Mouse (Mus musculus) heart, embryonic 15.5 days (tissue): ENCODE data around the gene Rnd3. TPM values are rescaled to one million over a fixed set of nuclear protein-coding genes. Genes with fewer than 3 reads are reported as not detected.

Source experiments
- ATAC-seq: fragments of 200-750 bp; cut with Nextera tagmentation; replicated peaks from 2 replicates; pipeline ENCODE4 v1.8.0; 2017; ENCODE audit warnings: low read depth, moderate TSS enrichment; ENCODE audit not compliant: insufficient number of reproducible peaks, insufficient read depth, low FRiP score
- H3K27ac ChIP-seq: fragments of 300-500 bp; sonication (generic); 2 replicates; pipeline ENCODE4 v1.5.1; 2015; ENCODE audit warnings: mild to moderate bottlenecking, inconsistent platforms
- H3K27me3 ChIP-seq: fragments of 300-500 bp; sonication (generic); 2 replicates; pipeline ENCODE4 v1.6.1; 2015; ENCODE audit warnings: inconsistent platforms
- H3K36me3 ChIP-seq: fragments of 300-500 bp; sonication (generic); 2 replicates; pipeline ENCODE4 v1.6.1; 2015; ENCODE audit warnings: mild to moderate bottlenecking, inconsistent platforms
- H3K4me1 ChIP-seq: fragments of 300-500 bp; sonication (generic); replicated peaks from 2 replicates; pipeline ENCODE4 v1.6.1; 2015; ENCODE audit warnings: inconsistent platforms
- H3K4me2 ChIP-seq: fragments of 300-500 bp; sonication (generic); 2 replicates; pipeline ENCODE4 v1.6.1; 2015; ENCODE audit warnings: inconsistent platforms, mild to moderate bottlenecking, moderate library complexity
- H3K4me3 ChIP-seq: fragments of 300-500 bp; sonication (generic); 2 replicates; pipeline ENCODE4 v1.5.1; 2015; ENCODE audit warnings: mild to moderate bottlenecking, inconsistent platforms
- H3K9ac ChIP-seq: fragments of 300-500 bp; sonication (generic); 2 replicates; pipeline ENCODE4 v1.6.1; 2015; ENCODE audit warnings: mild to moderate bottlenecking, inconsistent platforms
- H3K9me3 ChIP-seq: fragments of 300-500 bp; sonication (generic); replicated peaks from 2 replicates; pipeline ENCODE4 v1.6.1; 2016; ENCODE audit warnings: inconsistent platforms
- WGBS: fragments of 180-500 bp; shearing (Covaris S2); methylation state at CpG from one replicate; pipeline ENCODE4 v1.1.7; 2015; ENCODE audit warnings: mixed read lengths; 5-methylcytosine and 5-hydroxymethylcytosine counted together
- polyA plus RNA-seq: library from polyadenylated mRNA; unstranded; fragments of >200 nt; fragmentation: Nextera tagmentation; extraction: Ambion mirVana; gene quantifications from 2 replicates; pipeline ENCODE4 v1.2.1, GENCODE M21; 2015

The Rnd3 gene
- polyA plus RNA-seq, 1 experiment from 2014 or later = 27.2 TPM

- Histone ChIP-seq H3K9ac (peak overlapping the region; percentile 84), H3K4me3 (peak overlapping the region; percentile 80), H3K4me2 (peak overlapping the region; percentile 77), H3K27ac (peak overlapping the region; percentile 96), H3K36me3 (no peaks in the 10 kb centered on the region), H3K4me1 (peaks cover 35% of the 10 kb centered on the region), H3K9me3 (no peaks in the 10 kb centered on the region), H3K27me3 (peaks cover 6% of the 10 kb centered on the region; the same call in 1 of the 2 replicates)
- WGBS = under 1% methylated on average over 18 of the region's 18 CpGs
- peak; percentile 67 for ATAC-seq
Measured at GRCm38 (mm10) chr2:51146871-51147317, 2.0 kb downstream of the Rnd3 start.

DNA sequence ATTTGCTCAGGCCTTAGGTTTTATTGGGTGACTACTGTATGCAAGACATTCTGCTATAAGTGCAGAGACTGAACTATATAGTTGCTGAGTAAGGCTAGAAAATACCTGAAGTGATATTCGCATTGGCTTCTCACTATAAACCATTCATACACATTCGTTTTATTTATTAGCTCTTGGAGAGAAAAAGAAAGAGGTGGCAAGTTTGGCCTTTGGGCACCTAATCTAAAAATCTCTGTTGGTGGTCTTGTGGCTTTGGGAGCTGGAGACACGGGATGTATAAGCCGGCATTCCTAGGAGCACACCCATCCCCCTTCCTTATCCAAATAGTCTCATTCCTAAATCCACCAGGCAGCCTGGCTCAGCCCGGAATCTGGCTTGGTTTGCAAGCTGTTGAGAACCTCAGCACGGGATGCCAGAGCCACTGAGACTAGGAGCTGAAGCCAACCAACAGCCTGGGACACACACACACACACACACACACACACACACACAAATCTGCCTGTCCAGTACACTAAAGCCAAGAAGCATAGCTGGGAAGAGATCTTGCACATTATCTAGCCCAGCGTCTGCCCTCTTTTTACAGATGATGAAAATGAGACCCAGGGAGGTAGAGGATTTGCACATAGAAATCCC lies 3.0 kb downstream of the Rnd3 start:
- H3K9me3 ChIP-seq = no peaks in the 10 kb centered on the region
- H3K4me3 ChIP-seq = peak overlapping the region; percentile 80
- peak overlapping the region; percentile 77 for H3K4me2 ChIP-seq
- H3K36me3 ChIP-seq = no peaks in the 10 kb centered on the region
- H3K9ac ChIP-seq = peak overlapping the region; percentile 84; the same call in 1 of the 2 replicates
- H3K4me1 ChIP-seq = peaks cover 44% of the 10 kb centered on the region
- ATAC-seq = no peak
- 14% methylated on average over 7 of the region's 7 CpGs for WGBS
- peaks cover 6% of the 10 kb centered on the region; the same call in 1 of the 2 replicates for H3K27me3 ChIP-seq
- H3K27ac ChIP-seq = peak overlapping the region; percentile 96

DNA sequence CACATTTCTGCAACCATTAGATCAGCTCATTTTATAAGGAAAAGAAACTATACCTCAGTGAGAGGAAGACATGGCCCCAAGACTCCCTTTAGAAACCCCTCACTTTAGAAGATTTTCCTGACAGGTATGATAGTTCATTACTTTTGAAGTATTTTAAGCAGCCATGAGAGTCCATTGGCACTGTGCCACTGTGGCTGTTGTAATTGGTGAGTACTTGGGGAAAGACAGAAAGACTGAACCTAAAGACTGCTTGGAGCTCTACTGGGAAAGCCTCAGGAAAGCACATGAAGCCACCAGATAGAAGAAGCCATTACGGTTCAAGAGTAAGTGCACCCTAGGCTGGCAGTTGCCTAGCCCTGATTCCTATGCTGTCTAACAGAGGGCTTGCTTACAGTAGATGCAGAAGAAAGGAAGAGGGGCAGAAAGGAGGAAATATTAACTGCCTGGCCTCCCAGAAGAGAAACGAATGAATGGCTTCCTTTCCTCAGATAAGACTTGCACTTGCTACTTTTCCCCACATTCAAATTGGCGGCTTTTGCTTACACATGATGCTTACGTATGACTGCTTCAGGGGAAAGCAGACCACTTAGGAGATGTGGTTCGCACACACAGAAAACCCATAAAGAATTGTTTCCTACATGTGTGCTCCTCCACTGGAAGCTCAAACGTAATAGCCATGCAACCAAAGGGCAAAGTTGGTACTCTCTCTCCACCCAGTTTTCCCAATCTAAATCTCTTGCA lies 4.4 kb downstream of the Rnd3 start:
- H3K27ac ChIP-seq = peak overlapping the region; percentile 36
- H3K36me3 ChIP-seq = no peaks in the 10 kb centered on the region
- H3K27me3 ChIP-seq = no peaks in the 10 kb centered on the region
- peak overlapping the region; percentile 38 for H3K4me2 ChIP-seq
- no peak for ATAC-seq
- H3K4me3 ChIP-seq = peak overlapping the region; percentile 0; the same call in 1 of the 2 replicates
- no peaks in the 10 kb centered on the region for H3K9me3 ChIP-seq
- H3K9ac ChIP-seq = no peak overlapping the region
- peaks cover 55% of the 10 kb centered on the region for H3K4me1 ChIP-seq
- 53% methylated on average over 6 of the region's 6 CpGs for WGBS

DNA sequence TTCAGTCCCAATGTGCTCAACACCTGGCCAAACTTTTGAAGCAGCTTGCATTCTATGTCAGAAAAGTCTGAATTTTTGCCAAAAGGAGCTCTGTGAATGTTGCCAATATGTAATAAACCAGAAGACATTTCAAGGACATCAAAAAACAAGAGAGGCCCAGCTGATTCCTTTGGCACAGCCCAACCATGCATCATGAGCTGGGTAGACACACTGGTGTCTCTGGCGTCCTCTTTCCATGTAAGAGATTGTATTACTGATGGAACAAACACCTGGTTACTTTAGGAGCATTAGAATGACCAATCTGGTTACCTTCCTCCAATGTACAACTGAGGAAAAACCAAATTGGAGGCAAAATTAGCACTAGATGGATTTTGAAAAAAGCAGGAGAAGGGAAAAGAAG lies 6.5 kb downstream of the Rnd3 start:
- no peaks in the 10 kb centered on the region for H3K9me3 ChIP-seq
- no peak overlapping the region for H3K4me3 ChIP-seq
- no peak overlapping the region for H3K27ac ChIP-seq
- no peaks in the 10 kb centered on the region for H3K27me3 ChIP-seq
- ATAC-seq = no peak
- H3K36me3 ChIP-seq = no peaks in the 10 kb centered on the region
- H3K4me2 ChIP-seq = 0 out of 2 replicates have a peak overlapping the region, but pooled peaks have one; percentile 49
- no peak overlapping the region for H3K9ac ChIP-seq
- 33% methylated on average over 1 of the region's 1 CpGs for WGBS
- H3K4me1 ChIP-seq = peaks cover 70% of the 10 kb centered on the region

DNA sequence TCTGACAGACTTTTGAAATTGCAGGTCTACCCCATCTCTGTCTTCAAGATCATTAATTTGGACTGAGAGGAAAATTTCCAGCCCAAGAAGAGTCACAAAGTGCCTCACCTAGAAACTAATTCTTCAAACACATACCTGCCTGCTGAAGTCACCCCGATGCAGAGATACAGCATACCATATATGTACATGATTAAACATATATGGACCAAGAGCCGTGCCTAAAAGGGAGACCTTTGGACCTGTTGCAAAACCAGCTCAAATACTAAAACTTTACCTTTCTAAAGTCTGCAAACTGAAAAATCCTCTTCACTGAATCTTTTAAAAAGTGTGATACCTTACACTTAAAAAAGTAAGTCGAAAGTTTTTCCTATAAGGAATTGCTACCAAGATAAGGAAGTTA lies 7.6 kb downstream of the Rnd3 start:
- 37% methylated on average over 3 of the region's 3 CpGs for WGBS
- no peak for ATAC-seq
- H3K36me3 ChIP-seq = peaks cover 6% of the 10 kb centered on the region; the same call in 1 of the 2 replicates
- H3K4me3 ChIP-seq = 0 out of 2 replicates have a peak overlapping the region, but pooled peaks have one; percentile 12
- peak overlapping the region; percentile 44 for H3K27ac ChIP-seq
- peaks cover 70% of the 10 kb centered on the region for H3K4me1 ChIP-seq
- H3K4me2 ChIP-seq = peak overlapping the region; percentile 49
- H3K9me3 ChIP-seq = no peaks in the 10 kb centered on the region
- H3K9ac ChIP-seq = 0 out of 2 replicates have a peak overlapping the region, but pooled peaks have one; percentile 1
- no peaks in the 10 kb centered on the region for H3K27me3 ChIP-seq

- H3K27me3 ChIP-seq = no peaks in the 10 kb centered on the region
- H3K4me1 ChIP-seq = peaks cover 65% of the 10 kb centered on the region
- H3K36me3 ChIP-seq = peaks cover 14% of the 10 kb centered on the region
- no peaks in the 10 kb centered on the region for H3K9me3 ChIP-seq
- peak overlapping the region; percentile 1; the same call in 1 of the 2 replicates for H3K9ac ChIP-seq
- H3K4me2 ChIP-seq = peak overlapping the region; percentile 49
- H3K27ac ChIP-seq = peak overlapping the region; percentile 44
- WGBS = 12% methylated on average over 8 of the region's 8 CpGs
- peak; percentile 63; the same call in 1 of the 2 replicates for ATAC-seq
- peak overlapping the region; percentile 12 for H3K4me3 ChIP-seq
Measured at GRCm38 (mm10) chr2:51140486-51140885, 8.4 kb downstream of the Rnd3 start.

DNA sequence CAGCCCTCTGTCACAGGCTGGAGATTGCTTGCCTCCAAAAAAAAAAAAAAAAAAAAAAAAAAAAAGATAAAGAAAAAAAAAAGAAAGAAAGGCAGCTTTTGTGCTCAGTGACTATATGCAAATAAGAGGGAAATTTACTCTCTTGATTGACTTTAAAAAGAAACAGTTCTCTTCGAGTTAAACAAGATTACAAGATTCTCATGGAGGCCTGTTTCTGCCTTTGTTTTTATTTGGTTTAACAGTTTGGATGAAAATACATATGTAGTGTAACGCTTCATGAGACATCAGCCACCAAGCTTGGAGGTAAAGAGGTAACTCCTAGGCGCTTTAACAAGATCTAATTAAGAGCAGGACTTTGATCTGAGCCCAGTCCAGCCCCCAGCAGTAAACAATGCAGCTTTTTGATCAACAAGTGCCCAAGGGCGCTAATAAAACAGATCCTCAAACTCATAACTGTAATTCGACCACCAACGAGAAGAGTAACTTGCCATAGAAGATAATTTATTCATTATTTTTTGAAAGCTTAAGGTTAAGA lies 8.9 kb downstream of the Rnd3 start:
- no peaks in the 10 kb centered on the region for H3K9me3 ChIP-seq
- peak overlapping the region; percentile 67 for H3K27ac ChIP-seq
- H3K4me1 ChIP-seq = peaks cover 62% of the 10 kb centered on the region
- no peaks in the 10 kb centered on the region for H3K27me3 ChIP-seq
- H3K4me2 ChIP-seq = peak overlapping the region; percentile 49
- H3K4me3 ChIP-seq = no peak overlapping the region
- H3K36me3 ChIP-seq = peaks cover 17% of the 10 kb centered on the region
- 26% methylated on average over 6 of the region's 6 CpGs for WGBS
- no peak for ATAC-seq
- H3K9ac ChIP-seq = no peak overlapping the region

GRCm38 (mm10) chr2:51139218-51139911 lies 9.5 kb downstream of the Rnd3 start:
- Histone ChIP-seq H3K27ac (peak overlapping the region; percentile 67), H3K4me1 (peaks cover 56% of the 10 kb centered on the region), H3K9me3 (no peaks in the 10 kb centered on the region), H3K27me3 (no peaks in the 10 kb centered on the region), H3K9ac (no peak overlapping the region), H3K4me3 (no peak overlapping the region), H3K4me2 (no peak overlapping the region), H3K36me3 (peaks cover 23% of the 10 kb centered on the region)
- ATAC-seq = no peak; the same call in 1 of the 2 replicates
- WGBS = 27% methylated on average over 5 of the region's 5 CpGs

- no peaks in the 10 kb centered on the region for H3K27me3 ChIP-seq
- H3K9me3 ChIP-seq = no peaks in the 10 kb centered on the region
- no peak for ATAC-seq
- peaks cover 43% of the 10 kb centered on the region for H3K4me1 ChIP-seq
- no peak overlapping the region for H3K27ac ChIP-seq
- H3K36me3 ChIP-seq = peaks cover 39% of the 10 kb centered on the region
- no peak overlapping the region for H3K9ac ChIP-seq
- H3K4me3 ChIP-seq = no peak overlapping the region
- WGBS = 53% methylated on average over 4 of the region's 4 CpGs
- no peak overlapping the region for H3K4me2 ChIP-seq
Measured at GRCm38 (mm10) chr2:51137726-51138125, 11.2 kb downstream of the Rnd3 start.

- Histone ChIP-seq H3K9me3 (no peaks in the 10 kb centered on the region), H3K27me3 (no peaks in the 10 kb centered on the region), H3K27ac (no peak overlapping the region), H3K4me1 (no peaks in the 10 kb centered on the region), H3K4me3 (no peak overlapping the region), H3K36me3 (peaks cover 66% of the 10 kb centered on the region), H3K9ac (no peak overlapping the region), H3K4me2 (no peak overlapping the region)
- ATAC-seq = no peak
- 93% methylated on average over 20 of the region's 20 CpGs for WGBS
Measured at GRCm38 (mm10) chr2:51132181-51132580, 16.7 kb downstream of the Rnd3 start.

DNA sequence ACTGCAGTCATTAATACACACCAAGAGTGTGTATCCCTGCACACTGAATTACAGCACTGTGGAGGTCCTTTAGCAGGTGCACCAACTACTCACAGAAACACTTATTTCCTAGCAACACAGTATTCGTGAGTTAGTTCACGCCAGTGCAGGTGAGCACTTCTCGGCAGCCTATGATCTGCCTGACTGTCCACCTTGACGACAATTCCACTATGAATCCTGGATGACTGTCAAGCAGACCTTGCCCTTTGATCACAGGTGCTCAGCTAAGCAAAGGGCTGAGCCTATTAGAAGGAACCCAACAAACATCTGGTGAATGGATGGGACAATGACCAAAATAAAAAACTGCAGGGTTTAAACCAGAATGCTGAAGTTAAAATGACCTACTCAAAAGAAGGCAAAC lies 20.8 kb downstream of the Rnd3 start:
- 78% methylated on average over 4 of the region's 4 CpGs for WGBS
- no peak for ATAC-seq

More for the DNA sequence above, 20.8 kb downstream of the Rnd3 start:
- H3K4me3 ChIP-seq = no peak overlapping the region
- no peaks in the 10 kb centered on the region for H3K27me3 ChIP-seq
- no peaks in the 10 kb centered on the region for H3K4me1 ChIP-seq
- no peaks in the 10 kb centered on the region for H3K9me3 ChIP-seq
- H3K9ac ChIP-seq = no peak overlapping the region
- H3K27ac ChIP-seq = no peak overlapping the region
- peaks cover 31% of the 10 kb centered on the region for H3K36me3 ChIP-seq
- H3K4me2 ChIP-seq = no peak overlapping the region
